Mouse (Mus musculus): ENCODE data around the gene Chfr. TPM values are rescaled to one million over a fixed set of nuclear protein-coding genes. Genes with fewer than 3 reads are reported as not detected.

The Chfr gene
- 68.4 TPM for polyA plus RNA-seq (2017; shearing (Covaris generic))

DNA sequence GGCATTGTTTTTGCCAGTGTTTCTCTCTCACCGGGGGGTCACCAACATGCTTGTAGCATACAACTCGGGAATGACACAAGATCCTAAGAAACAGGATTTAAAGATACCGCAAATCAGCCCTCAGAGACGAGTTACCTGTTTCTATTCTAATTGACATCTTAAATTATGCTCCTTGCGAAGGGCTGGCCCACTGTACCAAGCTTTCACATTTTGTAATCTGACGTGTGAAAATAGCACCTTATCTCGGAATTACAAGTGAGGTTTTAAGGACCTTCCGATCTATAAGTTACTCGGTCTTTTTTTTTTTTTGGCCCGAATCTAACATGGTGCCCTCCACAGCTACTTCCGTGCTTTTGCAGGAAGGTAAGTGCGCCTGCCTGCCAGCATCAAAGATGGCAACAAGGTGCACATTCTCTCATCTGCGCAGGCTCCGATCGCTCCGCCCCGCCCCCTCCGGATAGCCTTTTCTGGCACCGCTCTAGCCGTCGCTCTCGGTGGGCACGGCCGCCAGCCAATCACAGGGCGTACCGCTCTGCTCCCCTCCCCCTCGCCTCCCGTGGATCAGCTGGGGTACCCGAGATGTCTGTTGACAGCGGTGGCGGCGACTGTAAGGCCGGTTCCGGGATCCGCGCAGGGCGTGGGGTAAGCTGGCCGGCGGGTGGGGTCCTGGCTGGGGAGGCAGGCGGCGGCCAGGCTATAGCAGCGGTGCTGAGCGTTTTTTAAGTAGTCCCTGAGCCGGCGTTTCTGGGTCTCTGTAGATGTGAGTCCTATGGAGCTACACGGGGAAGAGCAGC lies at the start of gene Chfr:
Gene Chfr, plus strand, starts transcription at position 550 of the 794 bp plus-strand sequence.

DNA sequence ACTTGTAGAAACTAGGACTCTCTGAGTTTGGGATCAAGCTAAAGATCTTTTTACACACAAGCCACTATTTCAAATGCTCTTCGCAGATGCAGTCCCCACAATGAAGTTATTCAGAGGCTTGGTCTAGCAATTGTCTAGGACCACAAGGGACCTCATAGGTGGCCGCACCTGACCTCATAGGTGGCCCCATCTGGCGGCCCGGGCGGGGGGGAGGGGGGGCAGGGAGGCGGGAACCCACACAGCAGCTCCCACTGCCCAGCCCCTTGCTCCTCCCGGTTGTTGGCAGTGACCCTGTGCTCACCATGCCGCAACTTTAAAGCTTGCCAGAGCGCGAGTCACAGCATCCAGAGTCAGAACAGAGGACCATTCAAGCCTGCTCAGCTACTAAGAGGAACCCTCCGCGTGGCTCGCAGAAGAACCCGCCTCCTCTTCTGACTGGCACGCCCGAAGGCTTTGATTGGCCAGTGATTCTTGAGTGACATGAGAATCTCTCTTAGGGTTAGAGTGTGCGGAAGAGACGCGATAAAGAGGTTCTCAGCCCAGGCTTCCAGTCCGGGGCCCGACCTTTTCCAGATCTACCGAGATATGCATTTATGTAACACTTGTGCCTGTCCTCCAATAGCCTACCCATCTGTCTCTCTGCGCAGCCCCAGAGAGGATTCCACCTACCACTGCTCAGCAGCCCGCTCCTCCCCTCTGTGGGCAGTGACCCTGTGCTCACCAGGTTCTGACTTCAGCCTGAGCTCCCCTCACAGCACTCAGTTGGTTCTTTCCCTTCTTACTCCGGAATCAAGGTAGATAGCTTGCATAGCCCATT lies 41.4 kb upstream of the Chfr start, which contains the start of gene Gm35315:
Gene Gm35315, minus strand, starts transcription at position 391 of the 817 bp plus-strand sequence.

DNA sequence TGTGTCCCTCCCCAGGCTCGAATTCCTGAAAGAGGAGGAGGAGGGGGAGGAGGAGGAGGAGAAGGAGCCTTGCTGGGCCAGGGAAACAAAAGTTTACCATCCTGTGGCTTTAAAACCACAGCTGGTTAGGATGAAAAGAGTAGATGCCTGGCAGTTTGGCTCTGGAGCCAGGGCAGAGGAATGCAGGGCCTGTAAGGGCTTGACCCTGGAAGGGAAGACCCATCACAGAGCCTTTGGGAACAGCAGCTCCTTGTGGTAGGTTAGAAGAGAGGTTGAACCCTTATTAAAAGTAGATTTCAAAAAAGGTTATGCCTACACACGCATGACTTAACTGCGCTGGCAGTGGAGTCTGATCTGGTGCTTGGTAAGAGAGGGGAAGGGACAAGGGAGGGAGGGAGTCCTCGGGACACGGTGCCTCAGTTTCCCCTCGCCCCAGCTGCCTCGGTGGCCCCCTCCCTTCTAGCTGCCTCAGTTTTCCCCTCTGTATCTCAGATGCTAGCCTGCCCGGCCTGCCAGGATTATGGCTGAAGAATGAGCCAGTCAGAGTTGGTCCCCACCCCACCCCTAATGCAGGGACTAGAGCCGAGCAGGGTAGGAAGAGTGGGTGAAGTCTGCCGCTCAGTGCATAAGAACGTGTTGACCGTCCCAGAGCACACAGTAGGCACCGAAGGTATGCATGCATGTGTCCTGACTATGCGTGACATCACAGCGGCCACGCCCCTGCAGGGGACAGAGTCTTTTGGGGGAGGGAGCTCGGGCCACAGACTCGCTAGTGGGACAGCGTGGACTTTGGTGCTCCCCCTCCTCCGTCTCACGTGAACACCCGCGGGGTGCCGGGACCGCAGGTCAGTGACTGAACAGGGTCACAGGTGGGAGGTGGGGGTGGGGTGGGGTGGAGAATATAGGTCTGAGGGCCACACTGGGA lies 35.7 kb upstream of the Chfr start, which contains the start of gene Plcxd1:
Gene Plcxd1, plus strand, starts transcription at position 314 of the 925 bp plus-strand sequence.

DNA sequence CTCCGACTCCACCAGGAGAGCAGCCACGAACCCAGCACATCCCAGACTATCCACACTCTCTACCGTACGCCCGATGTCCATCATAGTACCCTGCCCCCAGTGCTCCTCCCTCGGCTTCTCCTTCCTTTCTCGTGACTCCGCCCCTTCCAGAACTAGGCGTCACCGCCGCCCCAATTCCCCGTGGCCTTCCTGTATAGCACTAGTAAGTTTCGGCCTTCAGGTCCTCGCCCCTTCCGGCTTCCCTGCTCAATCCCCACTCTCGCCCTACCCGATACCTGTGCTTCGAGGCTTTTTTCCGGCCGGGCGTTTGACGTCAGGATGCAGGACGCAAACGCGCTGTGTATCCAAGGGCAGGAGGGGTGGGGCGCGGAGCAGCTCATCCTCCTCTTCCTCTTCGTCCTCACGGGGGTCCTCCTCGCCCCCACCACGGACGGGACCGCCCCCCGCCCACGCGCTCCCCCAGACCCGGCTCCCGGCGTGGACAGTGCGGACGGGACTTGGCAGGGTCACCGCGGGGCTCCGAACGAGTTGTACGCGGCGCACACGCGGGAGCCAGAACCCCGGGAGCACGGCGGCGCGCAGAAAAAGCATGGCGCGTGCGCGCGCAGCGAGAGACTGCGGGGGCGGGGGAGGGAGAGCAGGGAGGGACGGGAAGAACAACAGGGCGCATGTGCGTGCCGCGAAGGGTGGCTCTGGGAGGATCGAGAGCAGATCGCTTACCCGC lies 27.9 kb upstream of the Chfr start, which contains the start of gene Gtpbp6:
Gene Gtpbp6, minus strand, starts transcription at position 617 of the 724 bp plus-strand sequence.

DNA sequence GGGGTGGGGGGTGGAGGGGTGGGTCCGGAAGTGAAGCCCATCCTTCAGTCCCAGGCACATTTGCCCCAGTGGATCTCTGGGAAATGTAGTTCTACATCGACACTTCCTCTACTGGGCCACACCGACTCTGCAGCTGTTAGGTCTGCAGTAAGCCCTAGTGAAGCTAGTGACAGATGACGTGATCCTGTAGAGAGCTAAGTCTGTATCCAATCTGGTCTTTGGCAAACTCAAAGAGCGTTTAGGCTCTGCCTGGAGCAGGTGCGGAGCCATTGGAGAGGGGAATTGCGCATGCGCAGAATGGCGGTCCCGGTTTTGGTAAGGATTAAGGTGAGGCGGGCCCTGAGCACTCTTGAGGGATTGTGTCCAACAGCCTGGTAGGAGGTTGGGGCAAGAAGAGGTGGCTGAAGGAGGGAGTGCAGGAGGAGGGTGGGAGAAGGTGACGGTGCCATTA lies 25.6 kb upstream of the Chfr start, which contains the start of gene Zfp605:
Gene Zfp605, plus strand, starts transcription at position 102 of the 451 bp plus-strand sequence.

DNA sequence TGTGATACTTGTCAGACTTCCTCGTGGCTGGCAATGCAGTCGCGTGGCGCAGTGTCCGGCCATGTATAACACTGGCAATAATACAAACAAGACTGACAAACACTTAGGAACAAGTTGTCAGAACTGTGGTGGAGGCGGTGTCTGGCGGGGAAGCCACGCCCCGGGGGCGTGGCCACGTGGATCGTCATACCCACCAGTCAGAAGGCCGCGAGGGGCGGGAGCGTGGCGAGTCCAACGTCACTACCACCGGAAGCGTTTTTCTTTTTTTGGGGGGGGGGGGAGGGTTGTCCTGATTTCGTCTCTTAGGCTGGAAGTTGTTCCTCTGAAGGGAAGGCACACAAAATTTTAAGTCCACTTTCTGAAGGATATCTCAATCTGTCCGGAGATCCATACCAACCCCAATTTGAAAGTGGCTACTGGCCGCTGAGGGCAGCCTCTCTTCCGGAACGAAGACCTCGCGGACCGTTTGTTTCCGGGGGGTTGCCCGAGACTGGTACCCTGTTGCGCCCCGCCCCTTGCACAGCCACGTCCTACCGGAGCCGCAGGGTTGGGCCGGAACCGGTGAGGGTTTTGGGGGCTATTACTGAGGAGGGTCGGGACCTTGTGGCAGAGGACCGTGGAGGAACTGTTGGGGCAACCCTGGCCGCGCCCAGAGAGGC lies 40.8 kb downstream of the Chfr start, which contains the start of gene Golga3:
Gene Golga3, plus strand, starts transcription at position 340 of the 659 bp plus-strand sequence.

Other genes starting within 250 kb of the Chfr start
- 16.0 TPM for gene Gm15446, start 212.4 kb upstream of the Chfr start, polyA plus RNA-seq (2017; shearing (Covaris generic))
- gene Zfp932, start 139.3 kb upstream of the Chfr start, polyA plus RNA-seq (2017; shearing (Covaris generic)), result 25.4 TPM
- gene Gm17655, start 63.3 kb upstream of the Chfr start, polyA plus RNA-seq (2017; shearing (Covaris generic)), result 11.7 TPM
- gene Gm35315, start 41.4 kb upstream of the Chfr start, polyA plus RNA-seq (2017; shearing (Covaris generic)), result 3.0 TPM
- 2.4 TPM for gene Plcxd1, start 35.9 kb upstream of the Chfr start, polyA plus RNA-seq (2017; shearing (Covaris generic))
- 68.5 TPM for gene Gtpbp6, start 27.6 kb upstream of the Chfr start, polyA plus RNA-seq (2017; shearing (Covaris generic))
- 5.7 TPM for gene Zfp605, start 25.8 kb upstream of the Chfr start, polyA plus RNA-seq (2017; shearing (Covaris generic))
- gene Golga3, start 40.9 kb downstream of the Chfr start, polyA plus RNA-seq (2017; shearing (Covaris generic)), result 29.1 TPM
- 51.2 TPM for gene Ankle2, start 95.2 kb downstream of the Chfr start, polyA plus RNA-seq (2017; shearing (Covaris generic))
- 61.1 TPM for gene Pgam5, start 134.1 kb downstream of the Chfr start, polyA plus RNA-seq (2017; shearing (Covaris generic))
- gene Pxmp2, start 150.3 kb downstream of the Chfr start, polyA plus RNA-seq (2017; shearing (Covaris generic)), result 4.9 TPM
- gene Pole, start 150.5 kb downstream of the Chfr start, polyA plus RNA-seq (2017; shearing (Covaris generic)), result 4.9 TPM
- not detected for gene P2rx2, start 207.4 kb downstream of the Chfr start, polyA plus RNA-seq (2017; shearing (Covaris generic))
- not detected for gene Lrcol1, start 208.9 kb downstream of the Chfr start, polyA plus RNA-seq (2017; shearing (Covaris generic))

Data from CD4-positive, CD25-positive, alpha-beta regulatory T cell (primary cell).